Mouse (Mus musculus): ENCODE data around the gene Adam23.

DNA sequence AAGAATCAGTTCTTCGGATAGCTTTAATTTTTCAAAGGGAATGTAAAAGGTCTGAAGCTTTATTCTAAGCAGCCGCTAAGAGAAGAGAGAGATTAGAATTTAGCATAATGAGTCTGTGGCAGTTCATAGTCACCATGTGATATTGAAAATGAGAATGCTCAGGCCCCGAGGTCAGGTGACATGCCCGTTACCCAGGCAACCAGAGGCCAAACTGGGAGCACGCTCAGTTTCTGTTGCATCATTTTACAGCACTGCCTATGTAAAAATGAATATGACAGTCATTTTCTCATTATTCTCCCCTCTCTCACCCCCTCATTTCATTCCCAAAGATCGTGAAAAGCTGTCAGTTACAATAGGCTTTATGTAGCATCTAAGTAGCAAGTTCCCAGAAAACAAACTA, 127.7 kb downstream of the Adam23 start:
- TF ChIP-seq CTCF (IDR thresholded peaks at IDR 0.05; ENCODE audit: low read depth, low read length) = no peak
- TF ChIP-seq POLR2A (IDR thresholded peaks at IDR 0.05; ENCODE audit: extremely low read depth, insufficient read depth, low read length) = no peak

Measured in liver, adult 2 months (tissue).